Mouse (Mus musculus) CH12.LX (cell line): ENCODE data around the gene Sorbs2. TPM values are rescaled to one million over a fixed set of nuclear protein-coding genes. Genes with fewer than 3 reads are reported as not detected.

Source experiments
- DNase-seq: peaks from one replicate; pipeline ENCODE4 v3.0.0-alpha.2; 2013; ENCODE audit errors: extremely low read depth
- H3K27ac ChIP-seq: 2 replicates; pipeline ENCODE4 v1.5.1; 2012; ENCODE audit warnings: low read depth, mild to moderate bottlenecking, control low read depth, moderate library complexity; ENCODE audit not compliant: insufficient read depth
- H3K27me3 ChIP-seq: replicated peaks from 2 replicates; pipeline ENCODE3; 2012; ENCODE audit warnings: inconsistent platforms
- H3K36me3 ChIP-seq, 2 experiments: replicated peaks in 1 of 2; 2 replicates each; pipeline versions ENCODE3 to v1.6.1; 2012; ENCODE audit warnings: inconsistent platforms in 1 of 2, low read length in 1 of 2, mild to moderate bottlenecking in 1 of 2, mixed read lengths in 1 of 2, moderate library complexity in 1 of 2; ENCODE audit not compliant: control insufficient read depth in 1 of 2, insufficient read depth in 1 of 2
- H3K4me1 ChIP-seq, 2 experiments: 2 replicates each; pipeline ENCODE4 v1.6.1; 2012; ENCODE audit warnings: inconsistent platforms in 1 of 2, moderate library complexity in 1 of 2; ENCODE audit not compliant: insufficient read depth in 2 of 2, control insufficient read depth in 1 of 2
- H3K4me2 ChIP-seq: 2 replicates; pipeline ENCODE4 v1.6.1; 2012; ENCODE audit warnings: low read depth, mild to moderate bottlenecking, control low read depth; ENCODE audit not compliant: poor library complexity, insufficient read depth, severe bottlenecking
- H3K4me3 ChIP-seq, 3 experiments: fragments of 150-350 bp in 1 of 3; sonication (generic) in 1 of 3; replicated peaks in 1 of 3; 2 replicates each; pipeline versions ENCODE3 to v1.5.1; 2011 to 2012; ENCODE audit warnings: low read depth in 2 of 3, low read length in 2 of 3, mild to moderate bottlenecking in 2 of 3, moderate library complexity in 2 of 3, control low read depth in 1 of 3, improper control_type of control experiment in 1 of 3, inconsistent platforms in 1 of 3, mixed read lengths in 1 of 3; ENCODE audit not compliant: poor library complexity in 1 of 3
- H3K79me2 ChIP-seq: replicated peaks from 2 replicates; pipeline ENCODE4 v1.6.1; 2012; ENCODE audit warnings: mild to moderate bottlenecking, moderate library complexity; ENCODE audit not compliant: control insufficient read depth, poor library complexity, insufficient read depth, severe bottlenecking; ENCODE audit errors: extremely low read depth
- H3K9ac ChIP-seq: 2 replicates; pipeline ENCODE4 v1.6.1; 2012; ENCODE audit warnings: low read depth, mild to moderate bottlenecking, control low read depth, moderate library complexity; ENCODE audit not compliant: insufficient read depth
- H3K9me3 ChIP-seq: replicated peaks from 2 replicates; pipeline ENCODE3; 2012; ENCODE audit warnings: low read length, inconsistent platforms, mixed read lengths
- BHLHE40 ChIP-seq: IDR thresholded peaks from 2 replicates; pipeline ENCODE4 v1.6.1; 2011; ENCODE audit warnings: mild to moderate bottlenecking, low read depth, low read length, improper control_type of control experiment
- CHD1 ChIP-seq: IDR thresholded peaks from 2 replicates; pipeline ENCODE4 v1.6.1; 2012; ENCODE audit warnings: low read depth, low read length, improper control_type of control experiment, inconsistent platforms
- CHD2 ChIP-seq: IDR thresholded peaks from 2 replicates; pipeline ENCODE4 v1.6.1; 2011; ENCODE audit warnings: low read length, improper control_type of control experiment
- CTCF ChIP-seq, 2 experiments: IDR thresholded peaks in 1 of 2; conservative IDR thresholded peaks in 1 of 2; 2 replicates each; pipeline ENCODE4 v1.5.1; 2011 to 2012; ENCODE audit warnings: low read depth in 2 of 2, low read length in 2 of 2, improper control_type of control experiment in 1 of 2, inconsistent platforms in 1 of 2, mild to moderate bottlenecking in 1 of 2, moderate library complexity in 1 of 2
- EP300 ChIP-seq: IDR thresholded peaks from 2 replicates; pipeline ENCODE4 v1.6.1; 2011; ENCODE audit warnings: low read length, improper control_type of control experiment
- ETS1 ChIP-seq: conservative IDR thresholded peaks from 2 replicates; pipeline ENCODE4 v1.6.1; 2012; ENCODE audit warnings: low read depth, mild to moderate bottlenecking, inconsistent platforms, low read length, improper control_type of control experiment, moderate library complexity
- GABPA ChIP-seq: IDR thresholded peaks from 2 replicates; pipeline ENCODE4 v1.6.1; 2012; ENCODE audit warnings: low read depth, low read length, improper control_type of control experiment, inconsistent platforms; ENCODE audit not compliant: insufficient replicate concordance
- MEF2A ChIP-seq: IDR thresholded peaks from 2 replicates; pipeline ENCODE4 v1.6.1; 2014; ENCODE audit warnings: low read depth, mild to moderate bottlenecking, inconsistent platforms, low read length, improper control_type of control experiment, borderline replicate concordance
- NRF1 ChIP-seq: IDR thresholded peaks from 2 replicates; pipeline ENCODE4 v1.6.1; 2014; ENCODE audit warnings: low read depth, mild to moderate bottlenecking, inconsistent platforms, low read length, improper control_type of control experiment, moderate library complexity
- POLR2A ChIP-seq: IDR thresholded peaks from 2 replicates; pipeline ENCODE4 v1.6.1; 2011; ENCODE audit warnings: low read depth, mild to moderate bottlenecking, improper control_type of control experiment, low read length
- RAD21 ChIP-seq: IDR thresholded peaks from 2 replicates; pipeline ENCODE4 v1.6.1; 2011; ENCODE audit warnings: low read depth, mild to moderate bottlenecking, low read length, improper control_type of control experiment, moderate library complexity
- RCOR1 ChIP-seq: conservative IDR thresholded peaks from 2 replicates; pipeline ENCODE4 v1.6.1; 2012; ENCODE audit warnings: low read depth, mild to moderate bottlenecking, inconsistent platforms, low read length, improper control_type of control experiment
- SIN3A ChIP-seq: IDR thresholded peaks from 2 replicates; pipeline ENCODE4 v1.6.1; 2012; ENCODE audit warnings: low read length, improper control_type of control experiment, inconsistent platforms
- TBP ChIP-seq: conservative IDR thresholded peaks from 2 replicates; pipeline ENCODE4 v1.6.1; 2011; ENCODE audit warnings: low read depth, low read length, improper control_type of control experiment
- TCF12 ChIP-seq: IDR thresholded peaks from 2 replicates; pipeline ENCODE4 v1.6.1; 2014; ENCODE audit warnings: low read depth, mild to moderate bottlenecking, inconsistent platforms, low read length, improper control_type of control experiment
- USF2 ChIP-seq: conservative IDR thresholded peaks from 2 replicates; pipeline ENCODE4 v1.6.1; 2011; ENCODE audit warnings: low read depth, low read length, improper control_type of control experiment
- ZC3H11A ChIP-seq: IDR thresholded peaks from 2 replicates; pipeline ENCODE4 v1.6.1; 2012; ENCODE audit warnings: low read depth, mild to moderate bottlenecking, inconsistent platforms, low read length, improper control_type of control experiment
- ZKSCAN1 ChIP-seq: IDR thresholded peaks from 2 replicates; pipeline ENCODE4 v1.6.1; 2012; ENCODE audit warnings: low read depth, inconsistent platforms, low read length, improper control_type of control experiment, borderline replicate concordance
- dilution Hi-C: fragments of 300-500 bp; cut with MboI; formaldehyde crosslinking; loops from 2 replicates; pipeline ENCODE4 v1.14.3; 2020; ENCODE audit warnings: low sequenced_read_pairs; ENCODE audit not compliant: extremely low pct_unique_long_range_greater_than_20kb, extremely low pct_ligation_motif_present
- in situ Hi-C: fragments of 300-500 bp; cut with MboI; formaldehyde crosslinking; loops from 3 replicates; pipeline ENCODE4 v1.14.3; 2019; ENCODE audit warnings: low sequenced_read_pairs, low pct_ligation_motif_present, low pct_unique_long_range_greater_than_20kb, mixed read lengths
- polyA plus RNA-seq: library from polyadenylated mRNA; unstranded; fragments of >175 nt; gene quantifications from 2 replicates; pipeline ENCODE4 v1.2.1, GENCODE M21; 2012; ENCODE audit warnings: low read depth; ENCODE audit not compliant: insufficient read length
- total RNA-seq, 2 experiments: library from RNA; depleted of rRNA; stranded (reverse); fragments of 300-350 nt in 1 of 2; fragments of >200 nt in 1 of 2; gene quantifications; 2 replicates each; pipeline ENCODE4 v1.2.3; 2012 to 2014

Sorbs2 gene
- total and polyA plus RNA-seq, 3 experiments = not detected

GRCm38 (mm10) chr8:45755972-45756371 is 248.4 kb downstream of the Sorbs2 start:
- no peak overlapping the region for H3K27ac ChIP-seq
- TF ChIP-seq SIN3A (no peak), MEF2A (no peak), ZKSCAN1 (no peak)
- dilution Hi-C loops = no loop called here
- H3K27me3 ChIP-seq = no peaks in the 10 kb centered on the region
- no peak overlapping the region for H3K9ac ChIP-seq
- no peak overlapping the region for H3K4me2 ChIP-seq
- no peak overlapping the region for H3K4me3 ChIP-seq
- H3K9me3 ChIP-seq = no peaks in the 10 kb centered on the region
- in situ Hi-C loops = no loop called here
- no peaks in the 10 kb centered on the region for H3K79me2 ChIP-seq
- no peak for DNase-seq
- H3K36me3 ChIP-seq = no peaks in the 10 kb centered on the region
- H3K4me1 ChIP-seq = no peaks in the 10 kb centered on the region

GRCm38 (mm10) chr8:45760622-45761021 is 253.0 kb downstream of the Sorbs2 start:
- in situ Hi-C loops (no loop called here), dilution Hi-C loops (no loop called here)
- H3K79me2 ChIP-seq = no peaks in the 10 kb centered on the region
- no peak overlapping the region for H3K9ac ChIP-seq
- H3K4me1 ChIP-seq = no peaks in the 10 kb centered on the region
- no peak overlapping the region for H3K4me3 ChIP-seq
- no peak overlapping the region for H3K4me2 ChIP-seq
- H3K9me3 ChIP-seq = no peaks in the 10 kb centered on the region
- H3K27ac ChIP-seq = no peak overlapping the region
- H3K27me3 ChIP-seq = no peaks in the 10 kb centered on the region
- DNase-seq = no peak
- H3K36me3 ChIP-seq = no peaks in the 10 kb centered on the region
- TF ChIP-seq CHD2 = no peak
- TF ChIP-seq BHLHE40 = no peak
- TF ChIP-seq ZC3H11A = no peak
- no peak for TF ChIP-seq NRF1
- TF ChIP-seq RCOR1 = no peak
- no peak for TF ChIP-seq SIN3A
- no peak for TF ChIP-seq EP300
- TF ChIP-seq CHD1 = no peak
- no peak for TF ChIP-seq POLR2A
- TF ChIP-seq RAD21 = no peak
- TF ChIP-seq GABPA = no peak
- no peak for TF ChIP-seq TCF12
- TF ChIP-seq TBP = no peak
- TF ChIP-seq MEF2A = no peak
- TF ChIP-seq USF2 = no peak
- TF ChIP-seq CTCF (conservative IDR thresholded peaks at IDR 0.05 in 1 of 2, IDR thresholded peaks at IDR 0.05 in 1 of 2; ENCODE audit: low read depth in 2 of 2, low read length in 2 of 2) = no peak
- TF ChIP-seq ETS1 = no peak
- TF ChIP-seq, all 38 proteins: peak for 0
